Mouse (Mus musculus): ENCODE measurements around the gene Arhgap42.

Gene Arhgap42

DNA sequence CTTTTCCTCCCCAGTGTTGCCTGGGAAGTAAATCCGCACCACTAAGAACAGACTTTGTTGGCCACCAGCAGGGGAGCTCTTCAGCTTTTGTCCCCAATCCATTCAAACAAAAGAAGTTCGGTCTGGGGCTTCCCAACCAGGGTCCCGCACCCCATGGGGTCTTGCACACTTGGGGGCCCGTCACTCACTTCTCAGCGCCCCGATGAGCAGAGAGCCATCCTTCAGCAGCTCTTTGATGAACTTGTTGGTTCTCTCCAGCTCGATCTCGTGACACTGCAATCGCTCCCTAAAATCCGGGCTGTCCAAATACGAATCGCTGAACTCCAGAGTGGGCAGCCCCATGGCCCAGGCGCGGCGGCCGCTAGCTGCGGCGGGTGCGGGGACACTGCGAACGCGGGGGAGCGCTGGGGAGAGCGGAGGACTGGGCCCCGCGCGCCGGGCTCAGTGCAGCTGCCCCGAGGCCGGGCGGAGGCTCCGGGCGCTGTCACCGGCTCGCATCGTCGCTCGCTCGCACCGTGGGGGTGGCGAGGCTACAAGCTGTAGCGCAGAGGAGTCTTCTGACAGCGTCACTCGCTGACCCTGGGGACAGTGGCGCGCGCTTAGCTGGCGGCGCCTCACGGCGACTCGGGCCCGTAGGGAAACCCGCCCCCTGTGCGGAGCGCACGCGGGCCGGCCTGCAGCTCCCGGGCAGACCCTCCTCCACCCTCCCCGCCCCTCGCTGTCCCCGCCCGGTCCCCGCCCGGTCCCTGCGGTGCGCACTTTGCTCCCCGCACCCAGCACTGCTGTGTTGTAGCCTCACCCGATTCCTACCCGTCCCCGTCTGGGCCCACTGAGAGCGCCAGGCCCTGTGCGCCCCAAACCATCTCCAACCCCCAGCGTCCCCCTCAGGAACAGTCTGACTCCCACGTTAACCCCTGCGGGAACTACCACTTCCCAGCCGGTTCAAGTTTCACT is at the start of gene Arhgap42:
TSS of gene Arhgap42 (minus strand) at position 664 of the 954 bp plus-strand sequence.
- peak; percentile 85 for DNase-seq (ENCODE audit: low read depth, low spot score)

DNA sequence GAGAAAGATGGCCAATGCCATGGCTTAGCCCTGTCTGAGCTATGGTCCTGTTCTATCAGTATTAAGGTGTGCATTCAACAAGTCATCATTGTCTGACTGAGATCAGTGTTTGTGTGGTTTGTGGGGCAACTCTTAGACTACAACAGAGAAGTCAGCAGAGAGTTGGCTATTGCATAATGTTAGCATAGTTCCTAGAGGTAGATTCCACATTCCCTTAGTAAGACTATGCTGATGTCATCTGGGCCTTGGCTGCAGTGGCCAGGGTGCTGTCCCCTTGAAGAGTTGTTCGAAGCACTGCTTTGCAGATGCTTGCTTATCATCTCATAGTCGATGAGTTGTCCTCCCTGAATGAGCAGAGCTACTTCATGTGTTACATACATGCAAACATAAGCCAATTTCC is 49.2 kb upstream of the Arhgap42 start:
- no peak for DNase-seq (ENCODE audit: low read depth, low spot score)

DNA sequence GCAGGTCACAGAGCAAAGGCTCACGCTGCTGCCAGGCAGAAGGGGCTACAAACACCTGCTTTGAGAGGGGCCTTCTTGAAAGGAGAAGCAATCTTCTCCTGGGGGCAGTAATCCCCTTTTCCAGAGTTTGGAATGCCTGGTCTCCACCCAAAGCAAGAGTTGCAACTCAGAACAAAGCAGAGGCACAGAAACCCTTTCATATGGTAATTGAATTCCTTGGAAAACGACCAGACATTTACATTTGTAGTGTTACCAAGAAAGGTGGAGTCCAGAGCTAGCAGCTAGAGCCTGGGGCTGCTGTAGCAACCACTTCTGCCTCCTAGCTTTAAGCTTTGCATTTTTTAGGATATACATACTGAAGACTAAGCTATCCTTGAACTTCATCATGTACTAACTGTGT is 30.4 kb upstream of the Arhgap42 start:
- no peak for DNase-seq (ENCODE audit: low read depth, low spot score)

DNA sequence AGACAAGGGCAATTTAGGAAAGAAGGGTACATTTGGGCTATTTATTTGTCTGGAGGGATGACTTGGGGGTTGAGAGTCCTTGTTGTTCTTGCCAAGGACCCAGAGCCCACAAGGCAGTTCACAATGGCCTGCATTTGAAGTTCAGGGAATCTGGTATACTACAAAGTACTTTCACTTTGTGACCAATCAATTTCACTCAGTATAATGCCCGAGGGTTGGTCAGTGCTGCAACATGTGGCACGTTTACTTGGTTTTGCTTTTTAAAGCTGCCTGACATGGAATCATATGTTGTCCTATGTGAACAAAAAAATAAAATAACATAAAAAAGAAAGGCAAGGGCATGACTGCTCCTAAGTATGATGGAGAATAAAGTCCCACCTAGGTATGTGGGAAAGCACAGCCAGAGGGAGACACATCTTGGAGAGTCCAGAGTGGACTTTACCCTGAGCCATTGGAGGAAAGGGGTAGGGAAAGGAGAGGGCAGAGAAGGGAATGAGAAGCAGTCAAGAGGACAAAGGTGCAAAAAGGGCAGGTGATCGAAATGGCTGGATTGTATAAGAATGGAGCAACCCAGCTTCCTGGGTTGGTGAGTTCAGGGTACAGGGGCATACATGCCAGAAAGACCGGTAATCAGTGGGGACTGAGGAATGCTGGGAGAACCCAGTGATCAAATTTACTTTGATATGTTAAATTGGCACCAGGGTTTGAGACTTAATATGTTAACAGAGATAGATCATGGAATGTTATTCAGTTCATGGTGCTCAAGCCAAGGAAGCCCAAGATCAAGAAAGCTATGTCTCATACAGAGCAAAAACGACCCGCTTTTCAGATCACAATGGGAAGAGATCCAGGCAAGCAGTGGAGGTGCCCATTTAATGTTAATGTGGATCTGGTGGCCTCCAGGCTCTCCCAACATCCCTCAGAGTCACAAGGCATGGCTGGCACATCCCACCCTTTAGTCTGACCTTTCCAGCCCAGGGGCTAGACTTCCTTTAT is 29.0 kb upstream of the Arhgap42 start:
- DNase-seq (ENCODE audit: low read depth, low spot score), result no peak

DNA sequence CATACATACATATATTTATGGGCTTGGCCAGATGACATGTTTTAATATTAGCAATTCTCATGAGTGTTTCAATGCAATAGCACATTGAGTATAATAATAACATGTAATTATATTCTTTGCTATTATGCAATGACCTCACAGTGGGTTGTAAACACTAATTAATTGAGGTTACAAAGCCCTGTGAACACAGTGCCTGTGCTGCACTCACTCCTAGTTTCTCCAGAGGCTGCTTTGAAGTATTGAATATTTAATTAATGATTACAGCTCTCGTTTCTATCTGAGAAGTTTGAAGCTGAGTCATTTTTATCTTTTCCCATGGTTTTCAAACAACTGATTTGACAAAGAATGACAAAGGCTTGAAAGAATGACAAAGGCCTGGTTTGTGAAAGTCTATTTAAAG is 24.6 kb upstream of the Arhgap42 start:
- no peak for DNase-seq (ENCODE audit: low read depth, low spot score)

DNA sequence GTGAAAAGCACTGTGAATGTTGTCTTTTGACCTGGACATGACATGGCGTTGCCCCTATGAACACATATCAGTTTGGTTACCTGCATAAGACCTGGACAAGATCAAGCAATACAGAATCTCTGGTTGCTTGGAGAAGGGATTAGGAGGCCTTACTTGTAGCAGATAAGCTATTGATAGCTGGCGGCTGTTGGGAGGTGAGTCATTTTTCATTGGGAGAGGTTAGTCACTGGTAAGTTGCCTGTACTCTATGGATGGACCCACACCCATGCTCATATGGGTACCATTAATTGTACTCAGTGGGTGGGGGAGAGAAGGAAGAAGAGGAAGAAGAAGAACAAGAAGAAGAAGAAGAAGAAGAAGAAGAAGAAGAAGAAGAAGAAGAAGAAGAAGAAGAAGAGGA is 23.6 kb upstream of the Arhgap42 start:
- no peak for DNase-seq (ENCODE audit: low read depth, low spot score)

DNA sequence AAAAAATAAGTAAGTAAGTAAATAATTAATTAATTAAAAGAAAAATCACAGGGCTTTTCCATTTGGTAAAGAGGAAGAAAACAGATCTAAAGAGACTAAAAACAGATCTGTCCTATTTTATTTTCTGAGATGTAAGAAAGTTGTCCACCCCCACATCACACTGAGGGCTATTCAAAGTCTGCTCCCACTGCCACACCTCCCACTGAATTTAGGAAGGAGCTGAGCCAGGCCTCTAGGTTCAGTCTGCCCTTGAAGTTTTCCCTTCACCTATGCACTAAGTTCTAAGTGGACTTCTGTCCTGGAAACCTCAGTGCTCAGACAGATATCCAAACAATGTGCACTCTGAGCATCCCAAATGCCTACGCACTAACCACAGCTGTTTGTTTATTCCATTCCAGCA is 15.9 kb upstream of the Arhgap42 start:
- no peak for DNase-seq (ENCODE audit: low read depth, low spot score)

DNA sequence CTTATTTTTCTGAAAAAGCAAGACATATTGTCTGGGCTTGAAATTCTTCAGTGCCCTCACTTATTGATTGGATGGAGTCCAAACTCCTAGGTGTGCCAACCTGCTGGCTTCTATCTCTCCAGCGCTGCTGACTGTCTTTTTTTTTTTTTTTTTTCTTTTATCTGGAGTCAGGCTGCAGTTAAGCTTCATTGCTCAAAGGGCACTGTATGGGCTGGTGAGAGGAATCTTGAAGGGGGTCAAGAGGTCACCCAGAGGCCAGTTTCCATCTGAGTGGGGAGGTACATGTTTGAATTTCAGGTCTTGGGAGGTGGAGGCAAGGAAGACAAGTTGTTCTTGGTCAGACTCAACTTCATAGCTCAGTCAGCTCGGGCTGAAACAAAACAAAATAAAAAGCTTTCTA is 9.6 kb upstream of the Arhgap42 start:
- DNase-seq (ENCODE audit: low read depth, low spot score), result no peak

DNA sequence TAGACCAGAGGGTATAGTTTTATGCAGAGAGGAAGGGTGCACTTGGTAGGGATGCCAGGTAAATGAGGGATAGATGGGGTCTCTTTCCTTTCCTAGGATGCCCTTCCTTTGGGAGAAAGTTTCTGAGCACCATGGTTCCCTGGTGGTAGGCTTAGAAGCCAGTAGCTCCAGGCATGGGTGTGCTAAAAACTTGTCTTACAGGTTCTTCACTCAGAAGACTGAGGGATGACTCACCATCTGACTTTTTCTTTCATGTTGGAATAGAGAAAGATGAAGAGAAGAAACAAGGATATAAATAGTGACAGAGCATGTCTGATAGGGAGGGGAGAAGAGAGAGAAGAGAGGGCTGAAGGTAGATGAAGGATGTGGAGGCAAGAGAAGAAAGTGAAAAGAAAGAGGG is 7.1 kb upstream of the Arhgap42 start:
- DNase-seq (ENCODE audit: low read depth, low spot score), result no peak

DNA sequence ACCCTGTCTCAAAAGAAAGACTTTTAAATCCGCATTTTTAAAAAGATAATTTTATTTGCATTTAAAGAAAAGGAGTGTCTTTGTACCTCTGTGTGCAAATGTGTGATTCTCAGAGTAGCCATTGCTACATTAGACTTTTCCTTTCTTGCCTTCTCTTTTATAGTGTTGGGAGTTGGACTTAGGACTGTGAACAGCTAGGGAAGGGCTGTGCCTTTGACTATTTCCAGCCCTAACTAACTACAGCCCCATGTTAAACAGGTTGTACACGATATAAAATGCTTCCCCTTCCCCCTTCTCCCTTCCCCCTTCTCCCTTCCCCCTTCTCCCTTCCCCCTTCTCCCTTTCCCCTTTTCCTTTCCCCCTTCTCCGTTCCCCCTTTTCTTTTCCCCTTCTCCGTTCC is 4.9 kb upstream of the Arhgap42 start:
- DNase-seq (ENCODE audit: low read depth, low spot score), result no peak

DNA sequence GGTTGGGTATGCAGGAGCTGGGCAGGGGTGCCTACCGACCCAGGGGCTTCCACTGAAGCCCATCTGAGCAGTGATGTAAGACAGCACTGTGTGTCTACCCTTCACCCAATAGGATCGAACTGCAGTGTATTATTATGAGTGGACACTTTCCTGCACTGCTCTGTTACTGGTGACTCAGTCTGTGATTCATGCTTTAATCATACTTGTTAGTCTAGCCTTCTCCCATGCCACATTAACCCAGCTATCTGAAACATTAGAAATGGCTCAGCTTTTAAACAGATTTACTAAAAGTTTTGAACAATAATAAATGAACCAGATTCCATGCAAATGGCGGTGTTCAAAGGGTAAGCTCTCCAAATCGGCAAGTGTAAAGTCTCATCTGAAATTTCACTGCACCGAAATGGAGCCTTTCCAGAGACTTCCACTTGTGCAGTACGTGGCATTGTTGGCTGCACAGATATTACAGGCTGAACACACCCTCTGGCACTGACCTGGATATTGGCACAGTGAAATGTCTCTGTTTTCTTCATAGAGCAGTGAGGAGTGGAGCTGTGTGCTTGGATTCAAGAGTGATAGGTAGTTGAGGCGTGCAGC is 2.4 kb upstream of the Arhgap42 start:
- DNase-seq (ENCODE audit: low read depth, low spot score), result no peak

DNA sequence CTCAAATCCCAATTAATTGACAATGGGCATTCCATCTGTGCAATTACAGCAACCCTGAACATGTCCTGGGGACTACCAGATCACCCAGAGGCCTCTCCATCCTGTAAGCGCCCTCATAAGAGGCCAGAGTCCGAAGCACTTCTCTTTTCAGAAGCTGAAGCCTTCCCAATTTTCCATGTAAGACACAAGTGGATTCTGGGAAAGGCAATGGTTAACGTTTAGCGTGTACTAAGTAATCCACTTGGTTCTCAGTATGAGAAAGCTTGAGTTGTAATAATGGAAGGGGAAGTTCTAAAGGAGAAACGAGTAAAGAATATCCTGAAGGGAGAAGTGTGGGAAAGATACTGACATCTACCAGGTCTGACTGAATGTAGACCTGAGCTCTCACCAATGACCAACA is 1.4 kb downstream of the Arhgap42 start:
- DNase-seq (ENCODE audit: low read depth, low spot score), result no peak

DNA sequence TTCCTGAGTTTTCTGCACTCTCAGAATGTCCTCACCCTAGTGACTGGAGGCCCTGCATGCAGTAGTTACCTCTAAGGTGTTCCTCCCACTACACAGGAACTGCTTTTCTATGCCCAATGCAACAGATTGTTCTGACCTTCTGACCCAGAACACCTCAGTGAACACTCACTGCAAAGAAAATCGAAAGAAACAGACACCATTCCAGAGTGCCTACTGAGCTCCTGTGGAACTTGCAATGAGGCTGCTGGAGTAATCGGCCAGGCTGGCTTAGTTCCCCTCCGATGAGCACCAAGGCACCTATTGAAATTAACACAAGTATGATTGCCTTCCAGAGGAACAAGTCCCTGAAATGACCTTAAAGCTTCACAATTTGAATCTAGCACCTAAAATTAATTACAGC is 9.2 kb downstream of the Arhgap42 start:
- no peak for DNase-seq (ENCODE audit: low read depth, low spot score)

DNA sequence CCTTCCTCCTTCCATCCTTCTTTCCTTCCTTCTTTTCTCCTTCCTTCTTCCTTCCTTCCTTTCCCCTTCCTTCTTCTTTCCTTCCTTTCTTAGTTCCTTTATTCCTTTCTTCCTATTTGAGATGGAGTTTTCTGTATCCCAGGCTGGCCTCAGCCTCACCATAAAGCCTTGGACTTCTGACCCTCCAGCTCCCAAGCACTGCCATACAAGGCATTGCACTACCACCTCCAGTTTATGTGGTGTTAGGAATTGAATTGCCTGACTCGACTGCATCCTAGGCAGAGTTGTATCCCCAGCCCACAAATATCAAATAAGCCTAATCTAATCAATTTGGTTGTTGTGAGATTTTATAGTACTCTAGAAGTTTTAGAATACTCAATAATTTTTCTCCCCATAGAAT is 14.1 kb downstream of the Arhgap42 start:
- DNase-seq (ENCODE audit: low read depth, low spot score), result no peak

DNA sequence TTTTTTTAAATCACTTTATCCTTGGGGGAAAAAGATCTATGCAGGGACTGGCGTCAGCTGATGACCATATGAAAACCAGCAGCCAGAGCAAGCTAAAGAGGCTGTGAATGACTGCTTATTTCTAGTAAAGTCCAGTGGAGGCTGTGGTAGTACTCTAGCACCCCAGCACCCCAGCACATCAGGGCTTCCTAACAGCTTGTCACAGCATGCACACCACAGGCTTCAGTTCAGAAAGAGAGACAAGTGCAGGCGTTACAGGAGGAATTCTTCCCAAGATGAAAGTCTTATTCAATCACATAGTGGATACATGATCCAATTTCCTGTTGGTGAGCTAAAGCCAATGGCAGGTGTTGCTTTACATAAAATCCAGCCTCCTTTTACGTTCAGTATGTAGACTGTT is 15.5 kb downstream of the Arhgap42 start:
- DNase-seq (ENCODE audit: low read depth, low spot score), result no peak

DNA sequence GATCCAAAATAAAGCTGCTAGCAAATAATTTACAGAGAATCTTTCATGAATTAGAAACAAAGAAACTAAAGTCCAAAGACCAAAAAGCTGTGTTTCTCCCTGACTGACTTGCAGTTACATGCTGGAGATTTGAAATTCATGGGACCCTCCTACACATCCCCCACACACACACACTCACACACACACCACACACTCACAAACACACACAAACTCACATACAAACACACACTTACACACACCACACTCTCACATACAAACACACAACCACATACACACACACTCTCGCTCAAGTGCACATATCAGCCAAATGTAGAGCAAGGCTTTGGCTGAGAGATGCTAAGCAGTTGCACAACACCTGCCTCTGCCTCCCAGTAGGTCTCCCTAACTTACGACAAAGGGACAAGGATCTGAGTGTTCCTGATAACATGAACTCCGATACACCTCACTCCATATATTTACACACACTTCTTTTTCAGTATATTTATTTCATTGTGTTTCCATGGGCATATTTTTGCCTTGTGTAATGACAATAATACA is 16.9 kb downstream of the Arhgap42 start:
- DNase-seq (ENCODE audit: low read depth, low spot score), result no peak

DNA sequence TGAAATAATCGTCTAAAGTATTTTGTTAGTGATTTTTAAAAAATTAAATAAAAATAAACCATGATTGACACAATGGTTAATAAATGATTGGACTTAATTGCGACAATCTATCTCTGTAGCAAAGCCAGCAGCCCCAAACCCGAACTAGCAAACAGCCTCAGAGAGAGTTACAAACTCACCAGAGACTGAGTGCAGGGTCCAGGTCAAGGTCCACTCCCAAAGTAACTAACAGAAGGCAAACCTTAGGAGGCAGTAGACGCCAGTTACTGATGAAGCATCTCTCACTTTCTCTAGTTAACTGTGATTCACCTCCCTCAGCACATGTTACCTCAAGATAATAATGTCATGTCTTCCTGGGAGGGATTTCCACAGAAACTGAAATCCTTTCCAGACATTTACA is 17.7 kb downstream of the Arhgap42 start:
- no peak for DNase-seq (ENCODE audit: low read depth, low spot score)

DNA sequence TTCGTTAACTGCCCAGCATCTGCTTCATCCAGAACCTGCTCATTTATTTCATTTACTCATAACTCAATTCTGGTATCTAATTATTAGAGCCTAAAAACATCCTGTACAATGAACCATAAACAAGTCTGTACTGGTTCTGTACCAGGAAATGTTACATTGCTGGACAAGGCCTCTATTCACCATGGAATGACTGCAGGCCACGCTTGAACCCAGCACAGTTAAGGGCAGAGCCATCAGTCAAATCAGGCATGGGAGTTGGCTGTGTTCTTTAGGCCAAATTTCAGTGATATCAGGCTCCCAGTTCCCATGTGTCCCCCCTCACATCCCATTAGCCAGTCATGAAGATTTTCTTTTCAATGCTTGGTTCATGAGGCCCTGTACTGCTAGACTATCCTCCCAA is 20.6 kb downstream of the Arhgap42 start:
- DNase-seq (ENCODE audit: low read depth, low spot score), result no peak

DNA sequence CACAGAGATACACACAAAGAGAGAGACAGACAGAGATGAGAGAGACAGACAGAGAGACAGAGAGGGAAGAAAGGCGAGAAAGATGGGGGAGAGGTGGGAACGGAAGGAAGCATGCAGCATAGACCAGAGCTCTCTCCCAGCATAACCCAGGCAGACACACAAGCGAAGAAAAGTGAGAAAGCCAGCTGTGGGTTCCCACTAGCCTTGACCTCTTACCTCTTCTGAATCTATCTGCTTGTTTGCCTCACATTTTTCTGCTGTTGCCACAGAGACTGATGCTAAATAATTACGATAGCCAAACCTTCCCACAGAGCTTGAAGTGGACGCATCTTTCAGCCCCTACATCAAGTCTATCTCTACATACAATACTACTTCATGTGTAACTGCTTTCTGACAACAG is 24.1 kb downstream of the Arhgap42 start:
- DNase-seq (ENCODE audit: low read depth, low spot score), result no peak

DNA sequence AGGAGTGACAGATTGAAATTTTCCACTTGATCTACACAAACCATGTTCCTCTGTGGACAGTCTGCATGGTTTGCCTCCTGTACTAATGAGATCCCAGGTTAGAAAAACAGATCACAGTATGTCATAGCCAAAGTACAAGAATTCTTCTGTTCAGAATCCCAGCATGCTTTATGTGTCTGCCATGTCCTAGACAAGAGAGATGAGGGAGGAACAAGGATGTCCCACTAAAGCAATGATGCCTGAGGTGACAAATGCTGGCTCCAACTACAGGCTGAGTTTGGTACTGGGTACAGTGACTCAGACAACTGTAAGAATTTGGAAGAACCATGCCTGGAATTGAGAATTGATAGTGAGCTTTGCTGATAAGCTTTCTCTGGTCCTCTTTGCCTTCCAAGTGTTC is 24.6 kb downstream of the Arhgap42 start:
- DNase-seq (ENCODE audit: low read depth, low spot score), result no peak

DNA sequence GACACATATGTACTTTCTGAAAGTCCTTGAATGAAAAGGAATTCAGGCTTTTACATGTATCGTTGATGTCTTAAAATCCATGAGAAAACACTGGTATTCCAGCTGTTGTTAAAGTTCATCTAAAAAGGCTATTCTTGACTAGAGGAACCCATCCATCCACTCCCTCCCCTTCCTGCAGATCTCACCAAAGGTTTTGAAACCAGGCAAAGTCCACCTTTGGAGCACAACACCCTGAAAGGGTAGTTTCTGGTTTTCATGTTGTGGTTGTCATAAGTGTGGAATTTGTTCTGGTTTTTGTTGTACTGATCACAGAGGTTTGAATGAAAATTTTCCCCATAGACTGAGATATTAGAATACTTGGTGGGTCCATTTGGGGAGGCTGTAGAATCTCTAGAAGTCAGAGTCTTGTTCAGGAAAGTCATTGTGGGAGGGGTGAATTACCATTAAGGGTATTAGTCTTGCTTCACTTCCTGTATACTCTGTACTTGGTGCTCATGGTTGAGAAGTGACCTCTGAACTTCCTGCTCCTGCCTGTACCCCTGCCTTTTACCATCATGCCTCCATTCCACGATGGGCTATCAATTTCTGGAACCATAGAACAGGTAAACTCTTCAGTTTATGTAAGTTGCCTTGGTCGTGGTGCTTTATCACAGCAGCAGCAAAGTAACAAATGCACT is 27.4 kb downstream of the Arhgap42 start:
- no peak for DNase-seq (ENCODE audit: low read depth, low spot score)
